Mouse (Mus musculus) left cerebral cortex, postnatal 4 days (tissue): ENCODE measurements around the gene Olfr1310. TPM values are rescaled to one million over a fixed set of nuclear protein-coding genes. Genes with fewer than 3 reads are reported as not detected.
"Not testable (repeated sequence)": the region's sequence is repeated elsewhere in the genome, so short reads cannot be mapped to it uniquely, and the experiment has no call there.

Source experiments
- DNase-seq: peaks from one replicate; pipeline ENCODE4 v3.0.0-alpha.2; 2022
- intact Hi-C: fragments of 180-260 bp; cut with DNase I; formaldehyde crosslinking; loops from one replicate; pipeline ENCODE4 v1.15.1; 2025
- total RNA-seq, 2 experiments: library from RNA; stranded (reverse); gene quantifications; 2 replicates each; pipeline ENCODE4 v1.2.3; 2021

Gene Olfr1310
- not detected for total RNA-seq

GRCm38 (mm10) chr2:112012608-112013007 is at the start of gene Olfr1310:
Gene Olfr1310, minus strand, starts transcription at chr2:112012708.
- DNase-seq = no peak
- intact Hi-C loops = no loop called here

GRCm38 (mm10) chr2:112050138-112050537 is 37.6 kb upstream of the Olfr1310 start, which contains the start of gene Olfr1312:
Gene Olfr1312, minus strand, starts transcription at chr2:112050238.
- intact Hi-C loops = no loop called here
- no peak for DNase-seq

- intact Hi-C loops = not testable (repeated sequence)
These were observed 14.5 kb upstream of the Olfr1310 start for GRCm38 (mm10) chr2:112026971-112027370.

GRCm38 (mm10) chr2:112024312-112024711 is 11.8 kb upstream of the Olfr1310 start, which contains the start of gene Olfr1311:
Gene Olfr1311, minus strand, starts transcription at chr2:112024412.
- no peak for DNase-seq
- intact Hi-C loops = no loop called here

More at GRCm38 (mm10) chr2:112026971-112027370, 14.5 kb upstream of the Olfr1310 start:
- DNase-seq = not testable (repeated sequence)

- intact Hi-C loops = no loop called here
- DNase-seq = no peak
These were observed 2.4 kb upstream of the Olfr1310 start for GRCm38 (mm10) chr2:112014900-112015299.

- no peak for DNase-seq
- intact Hi-C loops = no loop called here
These were observed 22.3 kb downstream of the Olfr1310 start, which contains the start of gene Olfr1309 for GRCm38 (mm10) chr2:111990181-111990580. Gene Olfr1309, minus strand, starts transcription at chr2:111990281.

GRCm38 (mm10) chr2:111964844-111965243 is 47.7 kb downstream of the Olfr1310 start, which contains the start of gene Olfr1308:
Gene Olfr1308, minus strand, starts transcription at chr2:111964944.
- intact Hi-C loops = no loop called here

More at GRCm38 (mm10) chr2:111964844-111965243, 47.7 kb downstream of the Olfr1310 start, which contains the start of gene Olfr1308:
- no peak for DNase-seq

Other genes starting within 250 kb of the Olfr1310 start
- gene Olfr1302, start 235.3 kb downstream of the Olfr1310 start, total RNA-seq = not detected
- gene Olfr1303, start 192.4 kb downstream of the Olfr1310 start, total RNA-seq = not detected
- not detected for gene Olfr1305, start 135.6 kb downstream of the Olfr1310 start, total RNA-seq
- gene Olfr1306, start 96.4 kb downstream of the Olfr1310 start, total RNA-seq = not detected
- under 1 TPM; 0.04 TPM for gene Olfr1307, start 63.3 kb downstream of the Olfr1310 start, total RNA-seq
- gene Olfr1308, start 47.8 kb downstream of the Olfr1310 start, total RNA-seq = not detected
- not detected for gene Olfr1309, start 22.4 kb downstream of the Olfr1310 start, total RNA-seq
- gene Olfr1311, start 11.7 kb upstream of the Olfr1310 start, total RNA-seq = not detected
- not detected for gene Olfr1312, start 37.5 kb upstream of the Olfr1310 start, total RNA-seq
- gene Olfr1313, start 65.1 kb upstream of the Olfr1310 start, total RNA-seq = not detected
- gene Olfr1314, start 84.1 kb upstream of the Olfr1310 start, total RNA-seq = not detected
- not detected for gene Olfr1315-ps1, start 102.7 kb upstream of the Olfr1310 start, total RNA-seq
- not detected for gene Olfr1316, start 122.3 kb upstream of the Olfr1310 start, total RNA-seq
- not detected for gene Olfr1317, start 127.6 kb upstream of the Olfr1310 start, total RNA-seq
- not detected for gene Olfr1318, start 141.5 kb upstream of the Olfr1310 start, total RNA-seq
- gene Lpcat4, start 226.8 kb upstream of the Olfr1310 start, total RNA-seq = 10 to 100 TPM; 47.7 to 50.4 TPM
- gene Nutm1, start 246.6 kb upstream of the Olfr1310 start, total RNA-seq = not detected
- 10 to 100 TPM; 72.4 to 79.6 TPM for gene Nop10, start 249.2 kb upstream of the Olfr1310 start, total RNA-seq